Mouse (Mus musculus) mature B cell (primary cell): ENCODE results near the gene Tecpr2.

Source experiments
- in situ Hi-C: fragments of 300-500 bp; cut with MboI; formaldehyde crosslinking; loops from 2 replicates; pipeline ENCODE4 v1.14.3; 2019

Gene Tecpr2

DNA sequence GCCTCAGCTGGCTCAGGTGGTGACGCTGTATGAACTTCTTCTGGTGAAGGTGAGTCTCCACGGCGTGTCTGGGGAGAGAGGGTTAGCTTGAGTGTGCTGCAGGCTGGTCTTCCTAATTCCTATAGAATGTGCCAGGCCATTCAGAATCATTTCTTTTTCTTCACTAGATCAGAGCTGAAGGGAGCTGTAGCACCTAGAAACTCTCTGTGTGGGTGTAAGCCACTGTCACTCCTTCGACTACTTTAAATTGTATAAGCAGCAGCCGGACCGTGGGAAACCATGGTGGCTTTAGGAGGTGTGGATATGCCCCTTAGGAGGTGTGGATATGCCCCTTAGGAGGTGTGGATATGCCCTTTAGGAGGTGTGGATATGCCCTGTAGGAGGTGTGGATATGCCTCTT lies 25.1 kb upstream of the Tecpr2 start:
- in situ Hi-C loops, result no loop called here

DNA sequence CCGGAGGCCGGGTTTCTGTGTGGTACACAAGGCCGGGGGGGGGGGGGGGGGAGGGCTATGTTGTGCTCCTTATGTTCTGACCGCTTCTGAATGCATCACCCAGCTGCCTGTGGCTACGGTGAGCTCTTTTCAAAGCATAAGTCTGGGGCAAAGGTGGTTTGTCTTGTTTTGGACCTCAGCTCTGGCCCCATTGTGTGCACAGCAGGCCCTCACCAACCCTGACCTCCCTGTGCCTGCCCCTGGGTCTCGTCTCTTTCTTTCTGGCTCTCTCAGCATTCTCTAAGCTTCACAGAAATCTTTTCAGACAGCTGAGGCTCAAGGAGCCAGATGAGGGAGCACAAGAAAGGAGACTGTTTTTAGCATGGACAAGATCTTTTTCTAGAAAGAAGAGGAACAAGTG lies 23.5 kb upstream of the Tecpr2 start:
- in situ Hi-C loops, result no loop called here

DNA sequence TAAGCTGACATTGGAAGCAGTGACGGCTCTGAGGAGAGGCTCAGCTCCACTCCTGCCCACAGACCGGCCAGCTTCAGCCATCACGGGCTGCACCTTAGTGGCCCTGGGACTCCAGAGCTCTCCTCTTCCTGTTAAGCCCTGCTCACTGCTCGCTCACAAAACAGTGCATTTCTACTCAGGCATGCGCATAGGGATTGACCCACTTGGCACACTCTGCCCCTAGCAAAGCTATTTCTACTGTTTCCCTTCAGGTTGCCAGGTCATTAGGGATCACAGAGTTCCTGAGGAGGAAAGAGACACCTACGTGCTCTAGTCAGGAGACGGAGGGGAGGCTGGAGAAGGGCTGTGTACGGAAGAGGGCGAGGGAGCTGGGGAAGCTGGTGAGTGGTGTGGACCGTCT lies 23.1 kb upstream of the Tecpr2 start:
- in situ Hi-C loops, result no loop called here

DNA sequence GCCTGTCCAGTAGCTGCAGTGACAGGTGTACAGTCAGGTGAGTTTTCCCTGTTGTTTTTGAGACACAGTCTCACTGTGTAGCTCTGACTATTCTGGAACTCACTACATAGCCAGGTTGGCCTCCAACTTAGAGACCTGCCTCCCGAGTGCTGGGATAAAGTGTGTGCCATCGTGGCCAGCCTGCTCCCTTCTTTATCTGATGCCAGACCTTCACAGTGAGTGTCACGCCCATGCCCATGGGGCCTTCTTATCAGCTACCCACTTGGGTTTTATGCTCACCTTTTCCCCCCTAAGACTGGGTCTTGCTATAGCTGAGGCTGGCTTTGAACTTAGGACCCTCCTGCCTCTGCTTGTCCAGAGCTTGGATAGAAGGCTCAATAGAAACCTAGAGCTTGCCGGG lies 19.0 kb upstream of the Tecpr2 start:
- in situ Hi-C loops, result no loop called here

DNA sequence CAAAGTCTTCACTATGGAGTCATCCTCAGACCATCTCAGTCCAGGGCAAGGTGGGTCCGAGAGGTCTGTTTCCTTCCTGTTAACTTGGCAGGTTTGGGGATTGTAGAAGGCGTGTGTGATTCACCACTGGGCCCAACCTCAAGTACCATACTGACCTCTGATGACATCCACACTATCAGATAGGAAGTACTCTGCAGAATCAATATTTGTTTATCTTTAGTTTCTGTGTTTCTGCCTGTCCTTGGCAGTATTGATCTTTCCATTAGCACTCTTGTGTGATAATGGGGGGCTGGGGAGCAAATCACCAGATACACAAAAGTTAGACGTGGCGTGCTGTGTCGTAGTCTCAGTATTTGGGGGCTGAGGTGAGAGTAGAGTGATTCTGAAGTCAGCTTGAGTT lies 17.8 kb upstream of the Tecpr2 start:
- in situ Hi-C loops, result no loop called here

GRCm38 (mm10) chr12:110875351-110875750 lies 13.7 kb upstream of the Tecpr2 start:
- in situ Hi-C loops, result no loop called here

DNA sequence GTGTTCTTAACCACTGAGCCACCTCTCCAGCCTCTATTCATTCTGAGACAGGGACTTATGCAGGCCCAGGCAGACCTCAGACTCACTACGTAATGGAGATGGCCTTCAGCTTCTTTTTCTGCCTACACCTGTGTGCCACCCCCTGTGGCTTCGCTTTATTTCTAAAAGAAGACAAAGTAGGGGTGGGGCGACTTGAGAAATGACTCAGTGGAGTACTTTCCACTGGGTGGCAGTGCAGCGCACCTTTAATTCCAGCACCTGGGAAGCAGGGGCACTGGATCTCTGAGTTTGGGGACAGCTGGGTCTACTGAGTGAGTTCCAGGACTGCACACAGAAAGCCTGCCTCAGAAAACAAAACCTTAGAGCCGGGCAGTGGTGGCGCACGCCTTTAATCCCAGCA lies 6.8 kb upstream of the Tecpr2 start:
- in situ Hi-C loops, result no loop called here

- in situ Hi-C loops, result no loop called here
Measured at GRCm38 (mm10) chr12:110885251-110885650, 3.8 kb upstream of the Tecpr2 start.

DNA sequence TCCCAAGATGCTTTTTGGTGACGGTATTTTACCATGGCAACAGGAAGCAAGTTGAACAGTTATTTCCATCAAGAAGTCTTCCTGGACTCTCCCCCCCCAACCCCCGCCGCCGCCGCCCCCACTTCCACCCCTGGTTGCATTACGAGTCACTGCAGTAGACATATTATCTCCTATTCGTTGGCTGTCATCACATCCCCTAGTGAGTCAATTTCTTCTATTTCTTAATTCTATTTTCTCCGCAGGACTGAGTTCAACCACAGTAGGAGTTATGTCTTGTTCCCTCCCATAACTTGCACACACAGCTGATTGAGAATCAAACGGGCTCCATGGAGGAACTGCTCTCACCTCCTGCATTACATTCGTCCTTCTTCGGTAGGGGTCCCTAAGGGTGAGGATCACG lies 958 bp upstream of the Tecpr2 start:
- in situ Hi-C loops, result no loop called here

- in situ Hi-C loops, result no loop called here
Measured at GRCm38 (mm10) chr12:110888606-110889005, 458 bp upstream of the Tecpr2 start.

GRCm38 (mm10) chr12:110891887-110892286 lies 2.8 kb downstream of the Tecpr2 start:
- in situ Hi-C loops, result no loop called here

DNA sequence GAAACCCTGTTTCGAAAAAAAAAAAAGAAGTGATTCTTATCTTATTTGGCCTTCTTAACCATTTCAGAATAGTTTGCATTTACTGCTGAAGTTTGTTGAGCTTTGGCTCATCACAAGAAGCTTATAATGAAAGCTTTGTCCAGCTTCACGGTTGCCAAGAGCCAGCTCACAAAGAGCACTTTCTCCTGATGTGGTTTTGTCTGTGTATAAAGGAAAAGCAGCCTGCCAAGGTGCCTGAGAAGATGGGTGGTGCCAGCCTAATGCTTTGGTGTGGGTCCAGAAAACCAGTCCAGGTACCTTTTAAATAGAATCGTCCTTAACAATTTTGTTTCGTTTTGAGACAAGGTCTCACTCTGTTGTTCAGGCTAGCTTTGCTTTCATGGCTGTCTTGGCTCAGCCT lies 13.0 kb downstream of the Tecpr2 start:
- in situ Hi-C loops, result no loop called here

GRCm38 (mm10) chr12:110903536-110903935 lies 14.5 kb downstream of the Tecpr2 start:
- in situ Hi-C loops, result no loop called here

DNA sequence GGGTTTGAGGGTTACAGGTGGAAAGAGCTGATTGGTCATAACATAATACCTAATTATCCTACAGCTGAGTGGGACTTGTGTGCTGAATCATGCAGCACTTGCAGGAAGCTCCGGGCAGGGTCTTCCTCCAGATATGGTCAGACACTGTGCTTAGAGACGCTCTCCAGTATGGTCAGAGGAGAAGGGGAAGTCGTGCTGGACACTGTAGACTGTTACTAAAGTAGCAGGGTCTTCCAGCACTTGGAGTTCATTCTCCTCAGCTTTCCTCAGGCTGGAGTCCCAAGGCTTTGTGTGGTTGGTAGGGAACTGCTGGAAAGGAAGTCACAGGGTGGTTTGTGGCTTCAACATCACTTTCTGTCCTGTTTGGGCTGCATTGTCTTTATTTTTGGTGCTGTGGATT lies 18.8 kb downstream of the Tecpr2 start:
- in situ Hi-C loops, result no loop called here

- in situ Hi-C loops, result no loop called here
Measured at GRCm38 (mm10) chr12:110909962-110910361, 20.9 kb downstream of the Tecpr2 start.

- in situ Hi-C loops, result no loop called here
Measured at GRCm38 (mm10) chr12:110915761-110916160, 26.7 kb downstream of the Tecpr2 start.

DNA sequence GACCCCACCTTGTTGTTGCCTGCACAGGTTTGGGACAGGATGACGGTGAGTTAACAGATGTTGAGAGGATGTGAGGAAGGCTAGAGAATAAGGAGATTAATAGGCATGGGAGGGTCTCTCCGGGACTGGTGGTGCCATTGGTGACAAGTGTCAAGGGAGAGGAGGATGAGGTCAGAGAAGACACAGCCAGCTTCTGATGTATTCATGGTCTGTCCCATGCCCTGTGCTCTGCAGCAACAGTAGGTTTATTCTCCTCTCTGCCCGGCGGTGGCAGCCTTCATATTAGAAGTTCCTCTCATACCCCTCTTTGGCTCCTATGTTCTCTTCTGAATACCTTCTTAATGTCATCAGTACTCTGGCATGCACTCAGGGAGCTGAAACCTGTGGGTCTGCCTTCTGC lies 31.2 kb downstream of the Tecpr2 start:
- in situ Hi-C loops, result no loop called here

- in situ Hi-C loops, result no loop called here
Measured at GRCm38 (mm10) chr12:110921572-110921971, 32.5 kb downstream of the Tecpr2 start.

DNA sequence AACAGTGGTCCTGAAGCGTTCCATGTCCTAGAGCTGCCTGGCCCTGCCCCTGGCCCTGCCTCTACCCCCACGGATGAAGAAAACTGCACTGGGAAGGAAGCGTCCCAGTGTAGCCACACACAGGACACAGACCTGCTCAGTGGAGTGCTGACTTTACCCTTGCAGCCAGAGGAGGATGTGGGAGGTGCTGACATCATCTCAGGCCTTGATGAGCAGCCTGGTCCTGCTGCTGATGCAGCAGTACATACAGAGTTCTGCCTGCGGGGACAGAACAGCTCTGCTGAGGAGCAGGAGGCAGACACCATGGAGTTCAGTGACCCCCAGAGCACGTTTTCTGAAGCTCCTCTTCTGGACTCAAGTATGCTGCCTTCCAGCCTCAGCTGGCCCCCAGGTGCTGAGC lies 43.8 kb downstream of the Tecpr2 start:
- in situ Hi-C loops, result no loop called here

DNA sequence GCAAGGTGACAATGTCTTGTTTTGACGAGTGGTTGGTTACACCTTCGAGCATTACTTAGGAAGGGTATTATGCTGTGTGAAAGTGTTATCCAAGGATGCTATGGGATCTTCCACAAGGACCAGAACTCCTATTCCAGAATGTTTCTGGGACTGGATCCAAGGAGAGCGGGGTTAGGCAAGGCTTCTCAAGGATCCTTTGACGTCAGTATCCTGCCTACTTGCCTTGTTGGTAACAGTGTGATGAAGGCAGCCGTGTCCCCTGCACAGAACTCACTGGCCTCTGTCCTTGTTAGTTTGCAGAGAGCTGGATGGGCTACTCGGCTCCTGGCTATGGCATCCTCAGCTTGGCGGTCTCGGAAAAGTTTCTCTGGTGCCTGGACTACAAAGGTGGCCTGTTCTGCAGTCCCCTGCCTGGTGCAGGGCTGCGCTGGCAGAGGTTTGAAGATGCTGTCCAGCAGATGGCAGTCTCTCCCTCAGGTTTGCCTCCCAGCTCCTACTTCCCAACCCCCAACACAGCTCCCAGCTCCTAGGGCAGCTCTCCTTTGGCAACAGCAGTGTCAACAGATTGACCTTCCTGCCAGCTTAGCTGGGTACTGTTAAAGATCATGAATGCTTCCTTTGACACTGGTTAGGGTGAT lies 47.0 kb downstream of the Tecpr2 start:
- in situ Hi-C loops, result loop anchor here (5.0 kb wide), 1 partner anchor 56 kb away; no protein-coding TSS in a partner anchor

DNA sequence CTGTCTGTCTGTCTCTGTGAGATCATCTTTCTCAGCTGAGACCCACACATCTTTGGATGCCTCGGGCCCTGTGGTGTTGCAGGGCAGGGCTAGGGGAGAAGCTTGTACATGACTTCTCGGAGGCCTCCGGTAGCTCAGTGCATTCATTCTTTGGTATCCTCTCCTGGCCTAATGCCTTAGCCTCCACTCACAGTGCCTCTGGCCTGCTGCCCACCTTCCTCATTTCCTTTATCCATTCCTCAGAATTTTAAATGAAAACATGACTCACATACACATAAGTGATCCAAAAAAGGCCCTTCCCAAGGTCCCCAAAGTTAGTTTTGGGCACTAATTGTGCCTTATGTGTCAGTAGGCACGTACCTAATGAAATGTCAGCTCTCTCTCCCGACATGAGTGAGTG lies 48.4 kb downstream of the Tecpr2 start:
- in situ Hi-C loops, result loop anchor here (5.0 kb wide), 1 partner anchor 55 kb away; no protein-coding TSS in a partner anchor

GRCm38 (mm10) chr12:110939385-110939784 lies 50.3 kb downstream of the Tecpr2 start:
- in situ Hi-C loops, result loop anchor here (5.0 kb wide), 1 partner anchor 53 kb away; no protein-coding TSS in a partner anchor

DNA sequence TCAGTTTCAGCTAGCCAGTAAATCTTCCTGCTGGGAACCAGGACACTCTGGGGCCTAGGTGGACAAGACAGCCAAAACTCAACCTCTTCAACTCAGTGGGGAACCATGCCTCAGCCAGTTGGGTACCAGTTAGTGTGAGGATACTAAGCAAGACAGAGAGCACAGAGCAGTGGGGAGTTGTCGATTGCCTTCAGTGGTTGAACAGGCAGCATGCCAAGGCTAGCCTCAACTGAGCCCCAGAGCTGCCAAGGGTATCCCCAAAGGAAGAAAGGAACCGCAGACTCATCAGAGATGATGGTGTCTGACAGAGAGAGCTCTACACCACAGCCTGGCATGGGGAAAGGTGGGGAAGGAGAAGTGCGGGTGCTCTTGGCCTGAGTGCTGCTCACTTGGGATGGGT lies 51.8 kb downstream of the Tecpr2 start:
- in situ Hi-C loops, result no loop called here

DNA sequence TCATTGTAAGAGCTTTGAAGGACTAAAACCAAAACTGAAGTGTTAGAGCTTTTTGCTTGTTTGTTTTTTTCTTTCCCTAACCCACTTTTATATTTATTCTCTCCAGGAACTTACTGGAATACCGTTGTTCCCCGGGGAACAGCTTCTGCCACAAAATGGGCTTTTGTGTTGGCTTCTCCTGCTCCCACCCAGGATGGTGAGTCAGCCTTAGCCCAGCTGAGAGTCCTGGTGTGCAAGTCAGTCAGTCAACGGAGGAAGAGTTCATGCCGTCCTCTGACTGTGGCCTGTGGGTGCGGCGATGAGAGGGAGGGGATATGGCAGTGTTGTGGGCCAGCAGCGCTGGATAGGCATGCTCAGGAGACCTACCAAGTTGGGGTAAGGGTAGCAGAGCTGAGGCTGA lies 57.2 kb downstream of the Tecpr2 start:
- in situ Hi-C loops, result no loop called here
